Mouse (Mus musculus) bone marrow macrophage, adult 2 months (primary cell): ENCODE measurements around the gene Pwp1. TPM values are rescaled to one million over a fixed set of nuclear protein-coding genes. Genes with fewer than 3 reads are reported as not detected.
"Not testable (repeated sequence)": the region's sequence is repeated elsewhere in the genome, so short reads cannot be mapped to it uniquely, and the experiment has no call there.

ENCODE experiments used
- H3K27ac ChIP-seq: 2 replicates; pipeline ENCODE4 v1.5.1; 2012; ENCODE audit warnings: low read depth, low read length; ENCODE audit not compliant: insufficient read depth
- H3K4me1 ChIP-seq: 2 replicates; pipeline ENCODE4 v1.6.1; 2012; ENCODE audit warnings: low read length; ENCODE audit not compliant: control insufficient read depth, insufficient read depth
- H3K4me3 ChIP-seq: 2 replicates; pipeline ENCODE4 v1.5.1; 2012; ENCODE audit warnings: mild to moderate bottlenecking, low read length, moderate library complexity; ENCODE audit not compliant: insufficient read depth
- CTCF ChIP-seq: IDR thresholded peaks from 2 replicates; pipeline ENCODE4 v1.5.1; 2012; ENCODE audit warnings: low read depth, mild to moderate bottlenecking, low read length, moderate library complexity
- POLR2A ChIP-seq: IDR thresholded peaks from 2 replicates; pipeline ENCODE4 v1.6.1; 2012; ENCODE audit warnings: mild to moderate bottlenecking, low read depth, low read length, borderline replicate concordance
- polyA plus RNA-seq: library from polyadenylated mRNA; stranded (reverse); fragments of >200 nt; gene quantifications from 2 replicates; pipeline ENCODE4 v1.2.4, GENCODE M21; 2012; ENCODE audit not compliant: missing spikeins, insufficient read depth, insufficient read length

Pwp1 gene
- 14.9 and 15.2 TPM in 2 replicates for polyA plus RNA-seq

GRCm38 (mm10) chr10:85829085-85829853 lies at the start of gene Pwp1:
Gene Pwp1 (plus strand): TSS chr10:85829494.
- not testable (repeated sequence) for H3K4me1 ChIP-seq, H3K27ac ChIP-seq
- peak within 1 kb of the TSS; percentile 57 for H3K4me3 ChIP-seq

DNA sequence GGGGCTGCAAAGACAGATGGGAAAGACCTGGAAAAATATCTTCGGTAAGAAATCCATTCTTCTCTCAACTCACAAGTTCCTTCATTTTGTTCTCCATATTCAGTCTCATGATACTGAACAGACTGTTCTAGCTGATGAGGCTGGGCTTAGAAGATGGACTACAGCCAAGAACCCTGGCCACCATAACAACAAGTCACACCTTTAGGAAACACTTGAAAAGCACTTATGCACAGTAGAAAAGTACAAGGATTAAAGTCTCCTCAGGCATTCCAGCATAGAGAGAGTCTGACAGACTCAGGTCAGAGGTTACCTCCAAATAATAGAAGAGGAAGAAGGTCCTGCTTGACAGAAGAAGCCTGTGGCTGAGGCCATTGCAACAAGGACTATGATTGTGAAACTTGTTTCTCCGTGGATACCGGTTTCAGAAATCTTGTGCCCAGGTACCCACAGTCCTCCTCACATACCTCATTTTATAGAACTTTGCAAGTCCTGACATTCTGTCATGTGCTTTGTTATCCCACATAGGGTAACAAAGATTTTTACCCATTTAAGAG lies 7.1 kb upstream of the Pwp1 start:
- not testable (repeated sequence) for H3K4me3 ChIP-seq, H3K4me1 ChIP-seq, H3K27ac ChIP-seq

- not testable (repeated sequence) for H3K4me3 ChIP-seq, H3K4me1 ChIP-seq, H3K27ac ChIP-seq
Observed at GRCm38 (mm10) chr10:85823752-85824151, 5.5 kb upstream of the Pwp1 start.

DNA sequence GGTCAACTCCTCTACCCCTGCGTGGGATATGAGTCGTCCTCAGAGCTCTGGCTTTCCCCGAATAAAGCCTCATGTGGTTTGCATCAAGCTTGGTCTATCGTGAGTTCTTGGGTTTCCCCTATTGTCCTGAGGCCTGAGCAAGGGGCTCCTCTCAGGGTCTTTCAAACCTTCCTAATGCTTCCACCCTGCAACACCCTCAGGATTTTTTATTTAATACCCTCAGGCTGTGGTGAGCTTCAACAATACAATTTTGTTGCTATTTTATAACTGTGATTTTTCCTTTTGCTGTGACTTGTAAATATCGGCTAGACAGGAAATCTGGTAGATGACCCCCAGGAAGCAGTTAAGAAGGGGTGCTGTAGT lies 591 bp upstream of the Pwp1 start:
- 0 out of 2 replicates have a peak overlapping the region, but pooled peaks have one; percentile 57 for H3K4me3 ChIP-seq
- not testable (repeated sequence) for H3K4me1 ChIP-seq, H3K27ac ChIP-seq

- Histone ChIP-seq H3K4me1 (no peaks in the 10 kb centered on the region), H3K27ac (no peak overlapping the region), H3K4me3 (no peak overlapping the region)
- no peak for TF ChIP-seq CTCF
- no peak for TF ChIP-seq POLR2A
Observed at GRCm38 (mm10) chr10:85846105-85846862, 17.0 kb downstream of the Pwp1 start.

DNA sequence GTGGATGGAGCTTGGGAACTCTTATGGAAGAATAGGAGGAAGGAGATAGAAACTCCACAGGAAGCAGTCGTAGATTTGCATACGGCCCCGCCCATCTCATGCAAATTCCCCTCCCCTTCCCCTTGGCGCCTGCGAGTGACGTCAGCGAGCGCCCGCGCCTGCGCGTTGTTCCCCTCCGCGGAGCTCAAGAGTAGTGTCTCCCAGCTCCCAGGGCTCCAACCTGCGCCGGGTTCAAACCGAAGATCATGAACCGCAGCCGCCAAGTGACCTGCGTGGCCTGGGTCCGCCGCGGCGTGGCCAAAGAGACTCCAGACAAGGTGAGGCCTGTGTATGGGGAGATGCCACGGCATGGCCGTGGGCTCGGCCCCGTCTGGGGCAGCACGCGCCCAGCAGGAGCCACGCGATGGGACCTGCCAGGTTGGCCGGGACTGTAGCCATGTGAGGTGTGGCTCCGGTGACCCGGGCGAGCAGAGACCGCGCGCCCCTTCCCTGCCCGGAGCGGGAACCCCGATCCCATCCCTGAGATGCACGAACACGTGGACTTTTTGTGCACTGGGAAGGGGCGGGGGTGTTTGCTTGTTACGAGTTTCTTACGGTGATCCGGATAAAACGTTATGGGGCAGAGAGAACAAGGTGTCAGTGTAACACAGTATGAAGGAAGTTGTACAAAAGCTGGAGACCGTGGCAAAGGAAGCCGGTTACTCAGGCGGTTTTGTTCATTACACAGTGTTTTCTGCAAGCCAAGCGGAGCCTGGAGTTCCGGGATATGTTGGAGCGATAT lies 42.6 kb downstream of the Pwp1 start:
- TF ChIP-seq CTCF (no peak), POLR2A (no peak)
- H3K4me3 ChIP-seq: peak overlapping the region; percentile 80
- peak overlapping the region; percentile 3 for H3K27ac ChIP-seq
- H3K4me1 ChIP-seq: peaks cover 23% of the 10 kb centered on the region

GRCm38 (mm10) chr10:85872479-85872773 lies 43.1 kb downstream of the Pwp1 start:
- TF ChIP-seq POLR2A: no peak
- TF ChIP-seq CTCF: no peak
- H3K4me3 ChIP-seq: peak overlapping the region; percentile 80
- H3K27ac ChIP-seq: no peak overlapping the region
- H3K4me1 ChIP-seq: peaks cover 23% of the 10 kb centered on the region

DNA sequence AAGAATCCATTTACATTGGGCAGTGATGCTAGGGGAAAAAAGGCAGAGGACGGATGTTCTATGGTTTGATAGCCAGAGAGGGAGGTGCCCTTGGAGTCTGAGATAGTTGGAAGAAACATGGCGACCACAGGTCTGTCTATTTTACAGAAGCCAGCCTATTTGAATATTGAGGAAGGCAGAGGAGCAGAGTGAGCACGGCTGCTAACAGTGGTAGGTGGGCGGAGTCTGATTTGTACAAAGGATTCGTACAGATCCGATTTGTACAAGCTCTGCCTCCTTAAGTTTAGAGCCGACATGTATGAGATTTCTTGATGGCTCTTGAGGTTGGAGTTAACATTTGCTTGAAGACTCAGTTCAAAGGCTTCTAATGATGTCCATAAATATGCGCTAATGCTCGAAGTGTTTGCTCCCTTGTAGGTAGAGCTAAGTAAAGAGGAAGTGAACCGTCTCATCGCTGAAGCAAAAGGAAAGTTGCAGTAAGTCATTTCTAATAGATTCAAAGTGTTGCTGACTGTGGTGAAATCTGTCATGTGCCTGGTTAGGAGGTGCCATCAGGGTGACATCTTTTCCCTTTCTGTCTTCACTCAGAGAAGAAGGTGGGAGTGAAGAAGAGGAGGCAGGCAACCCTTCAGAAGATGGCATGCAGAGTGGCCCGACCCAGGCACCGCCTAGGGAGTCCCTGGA lies 44.7 kb downstream of the Pwp1 start:
- Histone ChIP-seq H3K4me1 (peaks cover 23% of the 10 kb centered on the region), H3K27ac (peak overlapping the region; percentile 64), H3K4me3 (peak overlapping the region; percentile 80)
- TF ChIP-seq POLR2A (no peak), CTCF (no peak)

DNA sequence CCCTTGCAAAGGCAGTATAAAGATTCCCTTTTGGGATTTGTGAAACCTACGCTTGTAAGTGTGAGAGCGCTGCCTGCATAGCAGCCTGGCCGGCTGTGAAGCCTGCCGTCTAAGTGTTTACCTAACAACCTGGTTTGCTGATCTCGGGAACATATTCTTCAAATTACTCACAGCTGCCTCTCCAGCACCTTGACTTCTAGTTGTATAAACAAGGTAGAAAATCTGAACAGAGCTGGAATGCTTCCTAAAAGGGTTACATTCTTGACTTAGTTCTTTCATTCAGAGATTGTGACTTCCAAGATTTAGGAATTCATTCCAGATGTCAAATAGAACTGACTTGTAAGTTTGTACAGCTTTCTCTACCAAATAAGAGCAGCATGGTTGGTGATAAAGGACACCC lies 46.5 kb downstream of the Pwp1 start:
- no peak for TF ChIP-seq CTCF
- no peak for TF ChIP-seq POLR2A
- Histone ChIP-seq H3K27ac (no peak overlapping the region), H3K4me1 (peaks cover 23% of the 10 kb centered on the region), H3K4me3 (no peak overlapping the region)

DNA sequence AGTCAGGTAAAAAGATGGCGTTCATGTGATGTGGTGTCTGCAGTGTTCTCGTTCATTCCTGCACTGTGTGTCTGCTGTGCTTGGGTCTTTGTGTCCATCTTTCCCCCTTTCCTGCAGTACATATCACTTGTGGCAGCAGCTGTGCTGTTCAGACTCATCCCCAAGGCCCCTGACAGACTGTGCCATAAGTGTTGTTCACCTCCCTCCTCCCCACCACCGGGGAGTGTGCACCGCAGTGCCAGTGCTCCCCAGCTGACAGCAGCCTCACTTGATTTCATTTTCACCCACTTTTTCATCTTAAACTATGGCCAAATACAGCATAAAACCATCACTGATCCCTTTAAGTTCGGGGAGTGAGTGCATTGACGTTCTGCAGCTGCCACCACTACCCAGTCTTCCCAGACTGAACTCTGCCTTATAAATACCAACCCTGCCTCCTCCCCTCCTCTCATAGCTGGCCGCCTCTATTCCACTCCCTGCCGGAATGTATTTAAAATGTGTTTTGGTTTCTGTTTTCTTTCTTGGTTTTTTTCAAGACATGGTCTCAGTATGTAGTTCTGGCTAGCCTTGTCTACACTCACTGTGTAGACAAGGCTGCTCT lies 50.7 kb downstream of the Pwp1 start:
- Histone ChIP-seq H3K4me1 (peaks cover under 1% of the 10 kb centered on the region), H3K27ac (no peak overlapping the region), H3K4me3 (no peak overlapping the region)
- TF ChIP-seq POLR2A (no peak), CTCF (no peak)
